Mouse (Mus musculus): ENCODE results near the gene Rap1gap2.
A peak's percentile ranks its signal among the peaks of the same experiment; 100 is the strongest.

The Rap1gap2 gene

GRCm38 (mm10) chr11:74501989-74502388, 108.7 kb downstream of the Rap1gap2 start:
- DNase-seq (ENCODE audit: low spot score), result no peak

DNA sequence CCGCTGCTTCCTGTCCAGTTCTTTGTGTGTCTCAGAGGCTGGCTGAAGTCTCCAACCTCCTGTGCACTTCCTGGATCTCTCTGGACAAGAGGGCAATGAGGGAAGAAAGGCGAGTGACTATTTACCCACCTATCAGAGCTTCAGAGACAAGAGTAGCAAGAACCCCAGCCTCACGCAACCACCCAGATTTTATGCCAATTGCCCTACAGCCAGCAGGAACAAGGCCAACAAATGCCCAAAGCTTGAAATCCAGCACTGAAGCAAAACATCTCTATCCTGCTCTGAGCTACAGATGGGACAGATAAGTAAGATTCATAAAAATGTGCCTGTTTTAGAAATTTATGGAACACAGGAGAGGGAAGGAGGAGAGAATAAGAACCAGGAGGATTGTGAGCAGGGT, 109.7 kb downstream of the Rap1gap2 start:
- no peak for DNase-seq (ENCODE audit: low spot score)

DNA sequence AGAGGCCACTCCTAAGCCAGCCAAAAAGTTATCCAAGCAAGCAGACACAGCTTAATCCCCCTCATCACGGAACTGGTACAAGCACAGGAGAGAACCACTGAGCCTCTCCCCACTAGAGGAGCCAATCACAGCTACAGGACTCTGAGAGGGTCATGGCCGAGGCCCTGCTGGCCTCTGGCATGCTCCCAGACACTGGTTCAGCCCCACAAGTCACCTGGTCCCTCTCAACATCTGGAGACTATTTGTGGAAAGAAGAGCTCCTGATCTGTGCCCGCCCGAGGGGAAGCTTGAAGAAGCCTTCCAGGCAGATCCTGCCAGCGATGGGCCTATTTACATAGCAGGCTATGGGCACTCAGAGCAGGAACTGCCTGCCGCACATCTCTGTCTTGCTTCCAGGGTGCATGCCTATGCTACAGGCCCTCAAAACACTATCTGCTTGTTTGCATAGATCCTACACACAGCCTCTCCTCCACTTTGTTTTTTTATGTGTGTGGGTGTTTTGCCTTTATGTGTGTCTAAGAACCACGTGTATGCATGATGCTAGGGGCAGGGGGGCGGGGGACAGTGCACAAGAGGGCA, 111.1 kb downstream of the Rap1gap2 start:
- DNase-seq (ENCODE audit: low spot score), result no peak

DNA sequence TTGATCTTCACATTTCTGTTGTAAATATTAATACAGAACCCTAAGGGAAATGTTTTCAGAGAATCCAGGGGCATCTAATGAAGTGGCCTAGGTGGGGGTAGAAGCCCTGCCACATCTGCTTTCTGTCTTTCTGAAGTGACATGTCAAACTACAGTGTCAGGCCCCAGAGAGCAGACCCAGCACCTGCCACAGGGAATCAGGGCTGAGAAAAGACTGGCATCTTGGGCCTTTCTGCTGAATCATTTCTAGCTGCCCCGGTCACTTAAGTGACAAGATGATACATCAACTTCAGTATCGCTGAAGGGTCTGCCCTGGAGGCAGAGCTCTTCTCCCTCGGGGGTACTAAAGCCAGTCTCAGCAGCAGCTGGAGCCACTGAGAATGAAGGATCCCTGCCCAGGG, 111.7 kb downstream of the Rap1gap2 start:
- DNase-seq (ENCODE audit: low spot score), result no peak

DNA sequence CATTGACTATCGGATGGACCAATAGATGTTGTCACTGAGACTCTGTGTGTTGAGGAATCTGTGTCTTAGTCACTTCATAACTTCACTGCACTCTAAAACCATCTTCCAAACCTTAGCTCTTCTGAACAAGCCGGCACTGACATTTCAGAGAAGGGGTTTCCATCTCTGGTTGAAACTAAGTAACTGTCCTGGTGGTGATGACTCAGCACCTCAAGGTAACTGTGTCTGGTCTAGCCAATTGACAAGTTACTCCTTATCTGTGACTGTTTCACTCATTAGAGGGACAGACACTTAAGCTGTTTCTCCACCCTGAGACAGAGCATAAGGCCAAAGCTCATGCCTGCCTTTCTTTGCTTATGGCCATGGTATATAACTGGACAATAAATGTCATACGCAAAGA, 114.1 kb downstream of the Rap1gap2 start:
- no peak for DNase-seq (ENCODE audit: low spot score)

GRCm38 (mm10) chr11:74493936-74494335, 116.8 kb downstream of the Rap1gap2 start:
- no peak for DNase-seq (ENCODE audit: low spot score)

GRCm38 (mm10) chr11:74493172-74493862, 117.4 kb downstream of the Rap1gap2 start:
- DNase-seq (ENCODE audit: low spot score), result no peak

DNA sequence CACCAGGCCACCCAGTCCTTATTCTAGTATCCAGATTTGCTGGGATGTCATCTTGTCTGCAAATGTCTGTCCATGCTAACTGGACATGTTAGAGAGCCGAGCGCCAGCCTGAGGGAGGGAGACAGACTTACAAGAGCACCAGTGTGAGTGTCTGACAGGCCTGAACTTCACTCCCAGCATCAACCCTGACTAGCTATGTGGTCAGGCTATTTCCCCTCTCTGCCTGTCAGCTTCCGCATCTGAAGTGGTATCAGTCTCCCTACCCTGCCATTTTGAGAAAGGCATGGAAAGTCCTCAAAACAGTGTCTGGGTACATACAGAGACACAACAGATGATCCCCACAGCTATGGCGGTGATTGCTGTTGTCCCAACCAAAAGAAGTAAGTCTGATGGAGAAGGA, 119.6 kb downstream of the Rap1gap2 start:
- no peak for DNase-seq (ENCODE audit: low spot score)

- no peak for DNase-seq (ENCODE audit: low spot score)
These were observed 121.5 kb downstream of the Rap1gap2 start for GRCm38 (mm10) chr11:74489239-74489638.

GRCm38 (mm10) chr11:74487952-74488351, 122.8 kb downstream of the Rap1gap2 start:
- DNase-seq (ENCODE audit: low spot score), result no peak

GRCm38 (mm10) chr11:74485435-74486217, 125.1 kb downstream of the Rap1gap2 start:
- peak; percentile 42 for DNase-seq (ENCODE audit: low spot score)

DNA sequence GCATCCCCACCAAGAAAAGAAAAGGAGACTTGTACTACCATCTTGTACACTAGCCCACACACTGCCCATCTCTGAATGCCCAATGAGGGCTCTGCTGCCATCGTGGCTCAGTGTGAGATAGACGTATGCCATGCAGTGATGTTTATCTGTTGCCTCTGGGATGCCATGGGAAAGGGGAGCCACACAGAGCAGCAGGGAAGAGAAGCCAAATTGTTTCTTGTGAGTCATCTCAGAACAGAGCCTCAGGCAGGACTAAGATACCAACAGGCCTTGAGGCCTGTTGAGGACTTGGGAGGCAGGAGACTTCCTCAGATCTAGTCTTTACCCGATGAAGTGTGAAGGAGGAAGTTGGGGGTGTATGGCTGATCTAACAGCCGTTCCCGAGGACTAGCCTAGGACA, 126.8 kb downstream of the Rap1gap2 start:
- DNase-seq (ENCODE audit: low spot score), result no peak

DNA sequence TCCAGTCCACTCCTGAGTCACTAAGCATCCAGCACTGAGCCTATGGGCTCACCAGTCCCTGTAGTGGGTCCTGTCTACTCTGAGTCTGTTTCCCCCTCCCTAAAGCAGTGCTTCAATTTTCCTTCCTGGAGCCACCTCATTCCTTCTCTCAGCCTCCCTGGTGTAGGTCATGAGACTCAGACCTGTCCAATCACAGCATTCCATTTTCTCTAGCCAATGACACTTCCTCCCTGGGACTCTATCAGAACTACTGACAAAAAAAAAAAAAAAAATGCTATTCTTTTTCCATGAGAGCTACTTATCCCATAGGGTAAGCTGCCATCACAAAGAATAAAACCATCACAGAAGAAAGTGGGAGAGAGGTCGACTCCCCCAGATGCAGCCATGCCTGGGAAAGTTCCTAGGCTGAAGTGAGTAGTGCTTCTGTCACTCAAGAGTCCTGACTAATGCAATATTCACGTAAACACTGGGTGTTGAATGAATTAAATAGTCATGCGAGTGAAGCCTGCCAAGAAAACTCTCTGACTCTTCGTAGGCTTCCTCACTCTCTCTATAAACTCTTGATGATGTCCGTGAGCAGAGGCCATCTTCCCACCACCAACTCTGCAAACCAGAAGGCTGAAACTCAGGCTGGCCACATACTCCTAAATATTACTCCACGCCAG, 127.4 kb downstream of the Rap1gap2 start:
- DNase-seq (ENCODE audit: low spot score), result no peak

DNA sequence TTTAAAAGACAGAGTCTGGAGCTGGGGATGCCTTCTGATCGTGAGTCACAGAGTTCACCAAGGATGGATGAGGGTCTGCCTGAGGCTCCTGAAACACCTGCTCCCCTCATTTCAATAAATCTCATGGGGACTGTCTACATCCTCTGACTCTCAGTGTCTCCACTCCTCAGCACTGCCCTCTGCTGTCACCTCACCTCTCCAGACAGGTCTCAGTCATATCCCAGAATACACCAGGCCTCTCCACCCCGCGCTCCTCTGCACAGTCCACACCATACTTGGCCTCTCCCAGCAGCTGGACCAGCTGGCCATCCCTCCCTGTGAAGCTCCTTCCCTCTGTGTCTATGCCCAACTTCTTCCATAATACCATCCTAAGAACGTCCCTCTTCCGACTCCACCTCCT, 128.9 kb downstream of the Rap1gap2 start:
- no peak for DNase-seq (ENCODE audit: low spot score)

- peak; percentile 36 for DNase-seq (ENCODE audit: low spot score)
These were observed 130.9 kb downstream of the Rap1gap2 start for GRCm38 (mm10) chr11:74479715-74480289.

GRCm38 (mm10) chr11:74478877-74479276, 131.8 kb downstream of the Rap1gap2 start:
- DNase-seq (ENCODE audit: low spot score), result no peak

DNA sequence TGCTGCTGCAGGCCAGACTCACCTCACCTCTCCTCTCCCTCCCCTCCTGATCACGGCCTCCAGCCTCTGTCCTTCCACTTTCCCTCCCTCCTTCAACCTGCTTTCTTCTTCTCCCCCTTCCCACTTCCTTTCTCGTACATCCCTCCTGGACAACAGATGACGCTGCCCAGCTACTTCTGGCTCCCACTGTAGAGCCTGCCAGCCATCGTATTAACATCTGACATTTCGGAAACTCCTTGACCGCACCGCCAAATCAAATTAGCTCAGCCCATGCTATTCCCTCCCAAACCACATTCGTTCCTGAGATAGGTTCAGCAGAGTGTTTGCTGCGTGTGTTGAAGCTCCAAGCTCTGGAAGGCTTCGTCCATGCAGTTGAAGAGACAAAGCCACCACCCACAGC, 138.0 kb downstream of the Rap1gap2 start:
- DNase-seq (ENCODE audit: low spot score), result no peak

- DNase-seq (ENCODE audit: low spot score), result no peak
These were observed 142.5 kb downstream of the Rap1gap2 start for GRCm38 (mm10) chr11:74468195-74468594.

- DNase-seq (ENCODE audit: low spot score), result no peak
These were observed 145.0 kb downstream of the Rap1gap2 start for GRCm38 (mm10) chr11:74465712-74466111.

DNA sequence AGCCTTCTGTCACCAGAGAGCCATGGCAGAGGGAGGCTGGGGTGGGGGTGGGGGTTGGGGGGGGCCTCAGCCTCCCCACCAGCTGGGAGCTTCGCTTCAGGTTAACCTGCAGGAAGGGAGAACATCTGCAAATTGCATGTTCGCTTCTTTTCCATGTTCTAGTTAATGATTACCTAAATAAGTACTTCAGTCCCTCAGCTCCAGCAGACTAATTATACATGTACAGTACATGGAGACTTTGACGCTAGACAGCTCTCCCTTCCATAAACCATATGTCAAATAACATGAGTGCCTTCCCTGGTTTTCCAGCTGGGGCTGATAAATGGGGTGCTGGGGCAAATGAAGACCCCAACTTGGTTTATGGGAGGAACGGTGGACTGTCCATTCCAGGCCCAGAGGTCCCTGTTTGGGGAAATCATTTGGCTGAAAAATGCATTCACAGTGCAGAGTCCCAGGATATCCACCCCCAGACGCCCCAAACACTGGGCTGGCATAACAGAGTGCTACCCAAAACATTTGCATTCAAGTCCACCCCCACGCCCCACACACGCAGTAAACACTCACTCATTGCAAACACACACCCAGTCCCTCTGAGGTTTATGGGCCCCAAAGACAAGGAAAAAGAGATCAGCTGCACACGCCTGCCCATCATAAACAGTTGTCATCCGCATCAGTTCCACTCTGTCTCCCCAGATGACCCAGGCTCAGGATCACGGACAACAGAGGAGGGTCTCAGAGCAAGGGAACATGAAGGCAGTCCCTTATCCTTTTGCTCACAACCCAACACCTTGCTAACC, 146.3 kb downstream of the Rap1gap2 start:
- DNase-seq (ENCODE audit: low spot score), result no peak

DNA sequence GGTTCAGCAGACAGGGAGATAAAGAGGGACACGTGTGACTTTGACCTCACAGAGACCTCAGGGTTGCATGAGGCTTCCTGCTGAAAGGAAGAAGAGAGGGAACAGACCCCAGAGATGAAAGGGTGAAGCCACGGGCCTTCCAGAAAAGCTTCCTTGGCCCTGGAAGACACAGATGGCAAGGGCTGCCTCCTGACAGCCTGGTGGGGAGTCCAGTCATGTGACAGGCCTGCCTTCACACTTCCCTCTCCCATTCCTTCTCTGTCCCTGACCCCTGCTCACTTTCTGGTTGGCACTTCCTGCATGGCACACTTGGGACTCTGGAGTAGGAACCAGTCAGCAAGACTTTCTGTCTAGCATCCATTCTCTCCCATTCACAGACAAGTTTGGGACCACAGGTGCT, 148.1 kb downstream of the Rap1gap2 start:
- DNase-seq (ENCODE audit: low spot score), result no peak

DNA sequence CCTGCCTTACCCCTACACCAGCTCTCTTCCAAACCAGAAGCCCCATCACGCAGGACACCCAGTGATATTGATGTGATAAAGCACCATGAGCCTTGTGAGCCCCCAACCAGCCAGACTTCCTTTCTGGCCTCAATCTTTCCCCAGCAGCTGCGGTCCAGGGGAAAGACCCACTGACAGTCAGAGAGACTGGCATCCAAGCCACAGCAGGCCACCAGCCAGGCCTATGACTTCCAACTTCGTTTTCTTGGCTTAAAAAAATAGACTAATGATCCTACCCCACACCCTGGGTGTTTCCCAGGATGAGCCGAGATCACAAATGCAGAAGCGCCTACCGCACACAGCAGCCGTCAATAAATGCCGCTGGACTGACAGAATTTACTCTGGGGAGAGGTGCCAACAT, 151.1 kb downstream of the Rap1gap2 start:
- no peak for DNase-seq (ENCODE audit: low spot score)

Measured in layer of hippocampus, adult 9-10 months (tissue).